Mouse (Mus musculus) myocyte (in vitro differentiated cells): ENCODE measurements at regions not wholly inside any gene's neighbourhood (a gene's known extent, or its start where the extent isn't known, plus 50 kb on each side); places are given as distances from the start of the nearest gene placed in this dataset.

ENCODE experiments used
- E2F4 ChIP-seq: IDR thresholded peaks from one replicate; pipeline ENCODE4 v1.6.1; 2011; ENCODE audit warnings: mild to moderate bottlenecking, control low read depth, moderate library complexity; ENCODE audit not compliant: insufficient read depth
- POLR2A ChIP-seq: IDR thresholded peaks from one replicate; pipeline ENCODE4 v1.6.1; 2011; ENCODE audit warnings: low read depth, mild to moderate bottlenecking, control low read depth, moderate library complexity; ENCODE audit not compliant: insufficient read length
- TCF3 ChIP-seq: IDR thresholded peaks from one replicate; pipeline ENCODE4 v1.6.1; 2011; ENCODE audit warnings: low read depth, control low read depth; ENCODE audit not compliant: insufficient read length

GRCm38 (mm10) chr15:51594060-51594459 is 2290.6 kb upstream of the Gm7489 start:
- TF ChIP-seq POLR2A (no peak), TCF3 (no peak), E2F4 (no peak)
